Mouse (Mus musculus): Measurements from ENCODE around the gene Sfi1. TPM values are rescaled to one million over a fixed set of nuclear protein-coding genes. Genes with fewer than 3 reads are reported as not detected.
A peak's percentile ranks its signal among the peaks of the same experiment; 100 is the strongest.
"Not testable (repeated sequence)": the region's sequence is repeated elsewhere in the genome, so short reads cannot be mapped to it uniquely, and the experiment has no call there.

The Sfi1 gene
- polyA plus RNA-seq, 1 experiment from 2014 or later = 13.2 TPM

- Histone ChIP-seq H3K9me3 (ENCODE audit: control insufficient read depth, low read length) (peaks cover 3% of the 10 kb centered on the region), H3K27ac (replicated peaks; ENCODE audit: low read depth, low read length) (no peak overlapping the region), H3K4me3 (replicated peaks; ENCODE audit: low read depth, low read length) (no peak overlapping the region), H3K9ac (replicated peaks; ENCODE audit: low read length) (no peak overlapping the region), H3K4me1 (ENCODE audit: control insufficient read depth, insufficient read depth, low read length) (no peaks in the 10 kb centered on the region), H3K27me3 (ENCODE audit: control insufficient read depth, insufficient read depth, low read length) (no peaks in the 10 kb centered on the region), H3K4me2 (ENCODE audit: low read length) (no peak overlapping the region), H3K36me3 (ENCODE audit: control insufficient read depth, insufficient read depth, low read length) (no peaks in the 10 kb centered on the region)
- 68% methylated on average over 3 of the region's 3 CpGs for WGBS
- DNase-seq (no peak), ATAC-seq (ENCODE audit: low FRiP score, low TSS enrichment) (no peak)
Observed at GRCm38 (mm10) chr11:3114403-3114802, 78.9 kb downstream of the Sfi1 start.

GRCm38 (mm10) chr11:3106154-3106553 lies 87.1 kb downstream of the Sfi1 start:
- Histone ChIP-seq H3K27me3 (ENCODE audit: control insufficient read depth, insufficient read depth, low read length) (no peaks in the 10 kb centered on the region), H3K36me3 (ENCODE audit: control insufficient read depth, insufficient read depth, low read length) (no peaks in the 10 kb centered on the region), H3K4me2 (ENCODE audit: low read length) (no peak overlapping the region), H3K9me3 (ENCODE audit: control insufficient read depth, low read length) (peaks cover 46% of the 10 kb centered on the region), H3K9ac (replicated peaks; ENCODE audit: low read length) (no peak overlapping the region), H3K27ac (replicated peaks; ENCODE audit: low read depth, low read length) (no peak overlapping the region), H3K4me1 (ENCODE audit: control insufficient read depth, insufficient read depth, low read length) (no peaks in the 10 kb centered on the region), H3K4me3 (replicated peaks; ENCODE audit: low read depth, low read length) (no peak overlapping the region)
- whole genome bisulfite sequencing = 86% methylated on average over 3 of the region's 3 CpGs
- no peak for ATAC-seq (ENCODE audit: low FRiP score, low TSS enrichment)
- DNase-seq = no peak

- WGBS = 93% methylated on average over 21 of the region's 21 CpGs
- Histone ChIP-seq H3K9ac (replicated peaks; ENCODE audit: low read length) (no peak overlapping the region), H3K4me1 (ENCODE audit: control insufficient read depth, insufficient read depth, low read length) (no peaks in the 10 kb centered on the region), H3K4me2 (ENCODE audit: low read length) (no peak overlapping the region), H3K36me3 (ENCODE audit: control insufficient read depth, insufficient read depth, low read length) (no peaks in the 10 kb centered on the region), H3K27ac (replicated peaks; ENCODE audit: low read depth, low read length) (no peak overlapping the region), H3K27me3 (ENCODE audit: control insufficient read depth, insufficient read depth, low read length) (no peaks in the 10 kb centered on the region), H3K9me3 (ENCODE audit: control insufficient read depth, low read length) (peaks cover 51% of the 10 kb centered on the region), H3K4me3 (replicated peaks; ENCODE audit: low read depth, low read length) (no peak overlapping the region)
- DNase-seq (no peak), ATAC-seq (ENCODE audit: low FRiP score, low TSS enrichment) (no peak)
Observed at GRCm38 (mm10) chr11:3105261-3105731, 88.0 kb downstream of the Sfi1 start.

GRCm38 (mm10) chr11:3104501-3105260 lies 88.6 kb downstream of the Sfi1 start:
- WGBS = 87% methylated on average over 20 of the region's 20 CpGs
- not testable (repeated sequence) for DNase-seq; H3K36me3 ChIP-seq (ENCODE audit: control insufficient read depth, insufficient read depth, low read length); ATAC-seq (ENCODE audit: low FRiP score, low TSS enrichment); H3K9ac ChIP-seq (replicated peaks; ENCODE audit: low read length); H3K27ac ChIP-seq (replicated peaks; ENCODE audit: low read depth, low read length); H3K4me2 ChIP-seq (ENCODE audit: low read length); H3K4me1 ChIP-seq (ENCODE audit: control insufficient read depth, insufficient read depth, low read length); H3K4me3 ChIP-seq (replicated peaks; ENCODE audit: low read depth, low read length); H3K27me3 ChIP-seq (ENCODE audit: control insufficient read depth, insufficient read depth, low read length)
- H3K9me3 ChIP-seq (ENCODE audit: control insufficient read depth, low read length) = peaks cover 56% of the 10 kb centered on the region

GRCm38 (mm10) chr11:3103619-3104164 lies 89.6 kb downstream of the Sfi1 start:
- WGBS = 77% methylated on average over 7 of the region's 7 CpGs
- DNase-seq = no peak

GRCm38 (mm10) chr11:3102626-3103025 lies 90.6 kb downstream of the Sfi1 start:
- H3K4me1 ChIP-seq (ENCODE audit: control insufficient read depth, insufficient read depth, low read length); DNase-seq; H3K36me3 ChIP-seq (ENCODE audit: control insufficient read depth, insufficient read depth, low read length); H3K27ac ChIP-seq (replicated peaks; ENCODE audit: low read depth, low read length); H3K4me3 ChIP-seq (replicated peaks; ENCODE audit: low read depth, low read length); H3K9ac ChIP-seq (replicated peaks; ENCODE audit: low read length); H3K4me2 ChIP-seq (ENCODE audit: low read length); ATAC-seq (ENCODE audit: low FRiP score, low TSS enrichment); H3K27me3 ChIP-seq (ENCODE audit: control insufficient read depth, insufficient read depth, low read length): not testable (repeated sequence)
- 83% methylated on average over 7 of the region's 7 CpGs for WGBS
- peaks cover 52% of the 10 kb centered on the region for H3K9me3 ChIP-seq (ENCODE audit: control insufficient read depth, low read length)

More at GRCm38 (mm10) chr11:3103619-3104164, 89.6 kb downstream of the Sfi1 start:
- Histone ChIP-seq H3K36me3 (ENCODE audit: control insufficient read depth, insufficient read depth, low read length) (no peaks in the 10 kb centered on the region), H3K27ac (replicated peaks; ENCODE audit: low read depth, low read length) (no peak overlapping the region), H3K4me3 (replicated peaks; ENCODE audit: low read depth, low read length) (no peak overlapping the region), H3K27me3 (ENCODE audit: control insufficient read depth, insufficient read depth, low read length) (no peaks in the 10 kb centered on the region), H3K9me3 (ENCODE audit: control insufficient read depth, low read length) (peaks cover 56% of the 10 kb centered on the region), H3K9ac (replicated peaks; ENCODE audit: low read length) (no peak overlapping the region), H3K4me1 (ENCODE audit: control insufficient read depth, insufficient read depth, low read length) (no peaks in the 10 kb centered on the region), H3K4me2 (ENCODE audit: low read length) (no peak overlapping the region)
- ATAC-seq (ENCODE audit: low FRiP score, low TSS enrichment) = peak; percentile 60; the same call in 1 of the 2 replicates

GRCm38 (mm10) chr11:3101875-3102494 lies 91.3 kb downstream of the Sfi1 start:
- no peak overlapping the region for H3K9ac ChIP-seq (replicated peaks; ENCODE audit: low read length)
- peaks cover 47% of the 10 kb centered on the region for H3K9me3 ChIP-seq (ENCODE audit: control insufficient read depth, low read length)
- 0 out of 2 replicates have a peak overlapping the region, but pooled peaks have one; percentile 0 for H3K4me3 ChIP-seq (replicated peaks; ENCODE audit: low read depth, low read length)
- no peaks in the 10 kb centered on the region for H3K36me3 ChIP-seq (ENCODE audit: control insufficient read depth, insufficient read depth, low read length)
- H3K27me3 ChIP-seq (ENCODE audit: control insufficient read depth, insufficient read depth, low read length) = no peaks in the 10 kb centered on the region
- 73% methylated on average over 10 of the region's 10 CpGs for WGBS
- no peak for DNase-seq
- H3K4me2 ChIP-seq (ENCODE audit: low read length) = no peak overlapping the region
- peak; percentile 62; the same call in 1 of the 2 replicates for ATAC-seq (ENCODE audit: low FRiP score, low TSS enrichment)
- no peak overlapping the region for H3K27ac ChIP-seq (replicated peaks; ENCODE audit: low read depth, low read length)
- no peaks in the 10 kb centered on the region for H3K4me1 ChIP-seq (ENCODE audit: control insufficient read depth, insufficient read depth, low read length)

- ATAC-seq (ENCODE audit: low FRiP score, low TSS enrichment) (peak; percentile 46), DNase-seq (no peak)
- H3K4me2 ChIP-seq (ENCODE audit: low read length) = no peak overlapping the region
- no peaks in the 10 kb centered on the region for H3K4me1 ChIP-seq (ENCODE audit: control insufficient read depth, insufficient read depth, low read length)
- peaks cover 46% of the 10 kb centered on the region for H3K9me3 ChIP-seq (ENCODE audit: control insufficient read depth, low read length)
- no peaks in the 10 kb centered on the region for H3K36me3 ChIP-seq (ENCODE audit: control insufficient read depth, insufficient read depth, low read length)
- H3K27me3 ChIP-seq (ENCODE audit: control insufficient read depth, insufficient read depth, low read length) = no peaks in the 10 kb centered on the region
- no peak overlapping the region for H3K27ac ChIP-seq (replicated peaks; ENCODE audit: low read depth, low read length)
- H3K9ac ChIP-seq (replicated peaks; ENCODE audit: low read length) = no peak overlapping the region
- 0 out of 2 replicates have a peak overlapping the region, but pooled peaks have one; percentile 2 for H3K4me3 ChIP-seq (replicated peaks; ENCODE audit: low read depth, low read length)
- 83% methylated on average over 25 of the region's 25 CpGs for WGBS
Observed at GRCm38 (mm10) chr11:3101072-3101874, 92.0 kb downstream of the Sfi1 start.
